Mouse (Mus musculus): ENCODE results near the gene Senp2. TPM values are rescaled to one million over a fixed set of nuclear protein-coding genes. Genes with fewer than 3 reads are reported as not detected.

The Senp2 gene
- polyA plus RNA-seq, 1 experiment = 8.2 TPM

DNA sequence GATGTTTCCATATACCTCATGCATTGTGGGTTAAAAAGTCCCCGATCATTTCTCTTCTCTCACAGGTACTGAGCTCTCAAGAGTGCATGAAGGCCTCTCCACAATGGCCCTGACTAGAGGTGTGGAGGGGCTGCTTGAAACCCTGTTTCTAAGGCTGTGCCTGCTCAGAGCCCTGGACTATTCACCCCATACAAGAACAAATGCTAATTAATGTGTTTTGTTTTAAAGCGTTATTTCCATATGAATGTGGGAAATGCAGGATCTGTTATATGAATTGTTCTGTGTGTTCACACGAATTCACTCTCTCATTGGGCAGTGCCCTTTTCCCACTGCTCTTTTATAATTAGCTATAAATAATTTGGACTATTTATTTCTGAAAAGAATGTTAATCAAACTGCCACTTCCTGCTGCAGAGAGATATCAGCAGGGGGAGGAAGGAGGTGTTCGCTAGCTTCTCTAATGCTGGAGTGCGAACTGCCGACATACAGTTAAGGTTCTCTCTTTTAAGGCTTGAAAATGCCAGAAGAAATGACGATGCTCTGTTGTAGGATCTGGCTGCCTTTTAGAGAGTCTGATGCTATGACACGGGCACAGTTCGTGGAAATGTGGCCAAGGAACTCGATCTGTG lies 37.6 kb downstream of the Senp2 start:
- no peak for TF ChIP-seq POLR2A (IDR thresholded peaks at IDR 0.05; ENCODE audit: low read depth, low read length)
- no peak for TF ChIP-seq CTCF (conservative IDR thresholded peaks at IDR 0.05; ENCODE audit: insufficient read depth, insufficient read length, low read depth, low read length)
- WGBS = 83% methylated on average over 10 of the region's 10 CpGs
- no peaks in the 10 kb centered on the region for H3K27me3 ChIP-seq (replicated peaks; ENCODE audit: control insufficient read depth, insufficient read depth, low read length)
- H3K36me3 ChIP-seq (ENCODE audit: control insufficient read depth, insufficient read depth, low read length) = no peaks in the 10 kb centered on the region; the same call in 1 of the 2 replicates
- H3K27ac ChIP-seq (ENCODE audit: insufficient read depth, low read depth, low read length) = no peak overlapping the region
- H3K4me3 ChIP-seq (ENCODE audit: insufficient read depth, low read depth, low read length) = no peak overlapping the region
- no peaks in the 10 kb centered on the region for H3K4me1 ChIP-seq (ENCODE audit: control insufficient read depth, insufficient read depth, low read length)
- DNase-seq = no peak

DNA sequence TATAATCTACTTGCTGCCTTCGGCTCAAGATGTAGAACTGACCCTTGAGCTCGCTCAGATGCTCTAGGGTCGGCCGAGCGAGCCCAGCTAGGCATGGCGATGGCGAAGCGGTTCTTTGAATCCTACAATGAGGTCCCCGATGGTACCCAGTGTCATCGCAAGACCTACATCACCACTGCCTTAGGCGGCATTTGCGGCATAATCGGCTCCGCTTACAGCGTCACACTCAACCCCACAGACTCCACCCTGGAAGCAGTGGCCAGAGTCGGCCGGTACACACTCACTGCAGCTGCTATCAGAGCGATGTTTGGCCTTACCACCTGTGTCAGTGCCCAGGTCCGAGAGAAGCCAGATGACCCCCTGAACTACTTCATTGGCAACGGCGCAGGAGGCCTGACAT lies 44.1 kb downstream of the Senp2 start:
- 95% methylated on average over 21 of the region's 21 CpGs for WGBS
- H3K36me3 ChIP-seq (ENCODE audit: control insufficient read depth, insufficient read depth, low read length) = no peaks in the 10 kb centered on the region
- TF ChIP-seq CTCF (conservative IDR thresholded peaks at IDR 0.05; ENCODE audit: insufficient read depth, insufficient read length, low read depth, low read length) (no peak), POLR2A (IDR thresholded peaks at IDR 0.05; ENCODE audit: low read depth, low read length) (no peak)

DNA sequence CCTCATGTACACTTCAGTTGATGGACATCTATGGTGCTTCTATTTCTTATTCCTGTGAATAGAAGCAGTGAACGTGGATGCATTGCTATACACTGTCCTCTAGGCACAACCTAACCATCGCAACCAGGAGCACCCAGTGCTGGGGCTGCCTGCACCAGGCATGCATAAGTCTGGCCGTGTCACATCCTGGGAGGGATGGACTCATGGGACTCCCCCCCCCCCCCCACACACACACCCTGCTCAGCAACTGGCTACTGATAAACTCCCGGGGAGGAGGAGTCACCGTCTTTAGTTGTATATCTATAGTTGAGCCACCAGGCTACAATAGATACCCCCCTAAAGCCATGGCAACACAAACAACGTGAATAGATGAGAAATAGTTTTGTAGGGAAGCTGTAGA lies 48.2 kb downstream of the Senp2 start:
- no peak overlapping the region for H3K27ac ChIP-seq (ENCODE audit: insufficient read depth, low read depth, low read length)
- WGBS = 85% methylated on average over 6 of the region's 6 CpGs
- no peaks in the 10 kb centered on the region for H3K36me3 ChIP-seq (ENCODE audit: control insufficient read depth, insufficient read depth, low read length)

More for the DNA sequence above, 44.1 kb downstream of the Senp2 start:
- Histone ChIP-seq H3K27me3 (replicated peaks; ENCODE audit: control insufficient read depth, insufficient read depth, low read length) (no peaks in the 10 kb centered on the region), H3K4me1 (ENCODE audit: control insufficient read depth, insufficient read depth, low read length) (no peaks in the 10 kb centered on the region), H3K27ac (ENCODE audit: insufficient read depth, low read depth, low read length) (no peak overlapping the region), H3K4me3 (ENCODE audit: insufficient read depth, low read depth, low read length) (no peak overlapping the region)
- DNase-seq = no peak

DNA sequence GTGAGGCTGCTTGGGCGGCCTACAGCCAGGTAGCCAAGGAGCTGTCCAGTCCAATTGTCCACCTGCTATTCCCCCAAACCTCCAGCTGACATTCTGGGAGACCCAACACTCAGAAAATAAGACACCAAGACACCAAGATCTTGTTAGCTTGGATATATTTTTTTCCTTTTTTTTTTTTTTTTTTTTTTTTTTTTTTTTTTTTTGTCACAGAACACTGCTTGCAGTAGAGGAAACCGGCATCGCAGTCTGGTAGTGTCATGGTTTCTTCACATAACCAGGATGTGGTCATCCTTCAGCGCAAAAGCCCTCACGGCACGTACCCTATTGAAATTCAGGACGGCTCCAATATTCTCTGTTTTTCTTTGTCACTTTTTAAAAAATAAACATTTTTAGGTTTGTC lies 49.6 kb downstream of the Senp2 start:
- DNase-seq = no peak
- no peak for TF ChIP-seq POLR2A (IDR thresholded peaks at IDR 0.05; ENCODE audit: low read depth, low read length)
- Histone ChIP-seq H3K36me3 (ENCODE audit: control insufficient read depth, insufficient read depth, low read length) (no peaks in the 10 kb centered on the region), H3K4me3 (ENCODE audit: insufficient read depth, low read depth, low read length) (no peak overlapping the region), H3K27me3 (replicated peaks; ENCODE audit: control insufficient read depth, insufficient read depth, low read length) (no peaks in the 10 kb centered on the region), H3K27ac (ENCODE audit: insufficient read depth, low read depth, low read length) (no peak overlapping the region), H3K4me1 (ENCODE audit: control insufficient read depth, insufficient read depth, low read length) (no peaks in the 10 kb centered on the region)
- 92% methylated on average over 7 of the region's 7 CpGs for WGBS

More for the DNA sequence above, 48.2 kb downstream of the Senp2 start:
- Histone ChIP-seq H3K4me3 (ENCODE audit: insufficient read depth, low read depth, low read length) (no peak overlapping the region), H3K4me1 (ENCODE audit: control insufficient read depth, insufficient read depth, low read length) (no peaks in the 10 kb centered on the region), H3K27me3 (replicated peaks; ENCODE audit: control insufficient read depth, insufficient read depth, low read length) (no peaks in the 10 kb centered on the region)
- no peak for TF ChIP-seq CTCF (conservative IDR thresholded peaks at IDR 0.05; ENCODE audit: insufficient read depth, insufficient read length, low read depth, low read length)
- TF ChIP-seq POLR2A (IDR thresholded peaks at IDR 0.05; ENCODE audit: low read depth, low read length) = no peak
- no peak for DNase-seq

DNA sequence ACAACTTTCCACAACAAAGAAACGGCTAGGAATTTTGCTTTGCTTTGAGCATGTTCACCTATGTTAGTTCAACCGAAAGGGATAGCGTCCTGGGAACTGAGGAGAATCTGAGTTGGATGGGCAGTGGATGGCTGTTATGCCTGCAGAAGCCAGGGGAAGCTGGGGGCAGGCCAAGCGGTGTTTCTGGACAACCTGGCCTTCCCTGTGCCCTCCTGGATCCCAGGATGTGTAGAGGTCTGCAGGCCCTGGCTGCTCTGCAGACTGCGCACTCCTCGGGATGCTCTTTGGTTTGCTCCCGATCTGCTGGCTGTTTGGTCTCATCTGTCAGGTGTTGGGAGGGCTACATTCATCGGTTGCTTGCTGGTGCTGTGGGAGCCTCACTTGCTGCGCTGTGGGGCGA lies 51.1 kb downstream of the Senp2 start:
- DNase-seq = no peak
- Histone ChIP-seq H3K27ac (ENCODE audit: insufficient read depth, low read depth, low read length) (no peak overlapping the region), H3K4me3 (ENCODE audit: insufficient read depth, low read depth, low read length) (no peak overlapping the region), H3K36me3 (ENCODE audit: control insufficient read depth, insufficient read depth, low read length) (no peaks in the 10 kb centered on the region), H3K4me1 (ENCODE audit: control insufficient read depth, insufficient read depth, low read length) (no peaks in the 10 kb centered on the region), H3K27me3 (replicated peaks; ENCODE audit: control insufficient read depth, insufficient read depth, low read length) (no peaks in the 10 kb centered on the region)
- WGBS = 92% methylated on average over 10 of the region's 10 CpGs
- TF ChIP-seq CTCF (conservative IDR thresholded peaks at IDR 0.05; ENCODE audit: insufficient read depth, insufficient read length, low read depth, low read length) = no peak
- no peak for TF ChIP-seq POLR2A (IDR thresholded peaks at IDR 0.05; ENCODE audit: low read depth, low read length)

DNA sequence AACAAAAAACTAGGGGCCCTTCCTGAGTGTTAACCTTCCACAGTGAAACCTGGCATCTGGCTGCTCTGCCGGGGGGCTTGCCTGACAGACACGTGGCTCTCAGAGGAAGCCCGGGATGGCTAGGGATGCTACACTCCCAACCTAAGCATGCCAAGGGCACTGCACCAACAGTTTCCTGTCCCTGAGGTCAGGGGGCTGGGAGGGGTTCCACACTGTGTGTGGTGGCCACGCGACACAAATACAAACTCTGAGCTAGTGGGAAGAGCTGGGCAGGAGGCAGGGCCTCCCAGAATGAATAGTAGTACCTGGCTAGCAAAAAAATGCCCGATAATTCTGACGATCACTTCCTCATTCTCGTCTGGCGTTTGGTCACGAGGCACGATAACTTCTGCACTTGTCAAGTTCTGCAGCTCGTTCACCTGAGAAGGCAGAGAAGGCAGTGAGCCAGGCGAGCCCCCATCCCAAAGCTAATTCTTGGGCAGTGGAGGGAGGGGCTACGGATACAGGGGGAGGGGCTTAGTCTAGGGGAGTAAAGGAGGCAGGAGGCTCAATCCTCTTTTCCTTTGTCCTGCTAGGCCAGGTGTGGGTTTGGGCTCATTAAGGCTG lies 52.4 kb downstream of the Senp2 start:
- 58% methylated on average over 14 of the region's 14 CpGs for WGBS
- H3K27ac ChIP-seq (ENCODE audit: insufficient read depth, low read depth, low read length) = no peak overlapping the region
- H3K4me3 ChIP-seq (ENCODE audit: insufficient read depth, low read depth, low read length) = no peak overlapping the region
- H3K27me3 ChIP-seq (replicated peaks; ENCODE audit: control insufficient read depth, insufficient read depth, low read length) = no peaks in the 10 kb centered on the region
- DNase-seq = no peak
- TF ChIP-seq POLR2A (IDR thresholded peaks at IDR 0.05; ENCODE audit: low read depth, low read length) (no peak), CTCF (conservative IDR thresholded peaks at IDR 0.05; ENCODE audit: insufficient read depth, insufficient read length, low read depth, low read length) (no peak)
- no peaks in the 10 kb centered on the region for H3K4me1 ChIP-seq (ENCODE audit: control insufficient read depth, insufficient read depth, low read length)
- H3K36me3 ChIP-seq (ENCODE audit: control insufficient read depth, insufficient read depth, low read length) = no peaks in the 10 kb centered on the region

- no peak for DNase-seq
- WGBS = 53% methylated on average over 4 of the region's 4 CpGs
- Histone ChIP-seq H3K4me1 (ENCODE audit: control insufficient read depth, insufficient read depth, low read length) (no peaks in the 10 kb centered on the region), H3K27me3 (replicated peaks; ENCODE audit: control insufficient read depth, insufficient read depth, low read length) (no peaks in the 10 kb centered on the region), H3K4me3 (ENCODE audit: insufficient read depth, low read depth, low read length) (no peak overlapping the region), H3K27ac (ENCODE audit: insufficient read depth, low read depth, low read length) (no peak overlapping the region), H3K36me3 (ENCODE audit: control insufficient read depth, insufficient read depth, low read length) (no peaks in the 10 kb centered on the region)
- no peak for TF ChIP-seq POLR2A (IDR thresholded peaks at IDR 0.05; ENCODE audit: low read depth, low read length)
Observed at GRCm38 (mm10) chr16:22062284-22062683, 53.0 kb downstream of the Senp2 start.
